Comparison of ENCODE assay signal across 21 mouse cellular contexts in the genomic region with DNA sequence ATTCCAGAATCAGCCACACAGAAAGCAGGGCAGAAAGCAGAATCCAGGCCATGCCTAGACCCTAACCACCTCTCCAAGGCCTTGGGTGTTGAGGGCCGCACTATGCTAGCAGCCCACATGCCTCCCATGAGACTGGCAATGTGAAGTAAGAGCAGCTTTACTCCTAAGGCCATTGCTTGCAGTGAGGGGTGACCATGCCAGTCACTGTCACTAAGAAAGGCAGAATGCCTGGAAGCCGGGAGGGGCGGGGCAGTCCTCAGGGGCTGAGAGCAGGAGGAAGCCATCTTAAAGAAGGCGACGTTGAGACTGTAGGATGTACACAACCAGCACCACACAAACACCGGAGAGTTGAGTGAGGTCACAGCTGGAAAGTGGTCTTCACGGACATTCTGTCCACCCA.
"Had no signal": no experiment of that assay in that cellular context is flagged by ENCODE, and none has a peak within 500 bp of the region (broad histone marks: within the 10 kb centered on the region; RNA-seq: fewer than 3 reads in every experiment).

No protein-coding gene starts in this region.

- H3K4me3 ChIP-seq: heart, embryonic 10.5 days; heart, embryonic 12.5 days; kidney, embryonic 15.5 days; limb, embryonic 13.5 days; limb, embryonic 15.5 days; liver, embryonic 12.5 days had no signal

- DNase-seq: gastrocnemius, postnatal 14 days; gastrocnemius, postnatal 36 days; heart, adult 18-20 months; heart, postnatal 14 days; heart, postnatal 36 days; kidney, adult 11 months; kidney, adult 2 months; kidney, adult 9 months; kidney, postnatal 14 days; kidney, postnatal 36 days; layer of hippocampus, postnatal 36 days; left cerebral cortex, postnatal 4 days had no signal

- H3K27ac ChIP-seq: heart, embryonic 10.5 days; hindbrain, embryonic 14.5 days; kidney, embryonic 15.5 days; kidney, postnatal 0 days; limb, embryonic 13.5 days; limb, embryonic 15.5 days; liver, embryonic 12.5 days; liver, embryonic 14.5 days had no signal
